Mouse (Mus musculus) heart, adult 8-10 months (tissue): ENCODE measurements around the gene Slc29a1. TPM values are rescaled to one million over a fixed set of nuclear protein-coding genes. Genes with fewer than 3 reads are reported as not detected.

Source experiments
- DNase-seq: peaks from one replicate; pipeline ENCODE4 v3.0.0; 2022; ENCODE audit warnings: low spot score
- total RNA-seq, 4 experiments: library from RNA; stranded (reverse); gene quantifications; 2 replicates each; pipeline ENCODE4 v1.2.4; 2022

The Slc29a1 gene
- total RNA-seq, 4 experiments from 2014 or later = 58.9 to 70.8 (median 66.9) TPM

GRCm38 (mm10) chr17:45612008-45612407 lies 12.6 kb upstream of the Slc29a1 start:
- no peak for DNase-seq

- peak; percentile 57 for DNase-seq
Measured at GRCm38 (mm10) chr17:45610144-45610866, 10.9 kb upstream of the Slc29a1 start.

GRCm38 (mm10) chr17:45608396-45608795 lies 9.0 kb upstream of the Slc29a1 start:
- DNase-seq = no peak

GRCm38 (mm10) chr17:45606992-45607879 lies 7.8 kb upstream of the Slc29a1 start:
- no peak for DNase-seq

- no peak for DNase-seq
Measured at GRCm38 (mm10) chr17:45602984-45603383, 3.6 kb upstream of the Slc29a1 start.

- DNase-seq = no peak
Measured at GRCm38 (mm10) chr17:45601877-45602304, 2.5 kb upstream of the Slc29a1 start, which contains the start of gene Mymx. Mymx (minus strand) TSS chr17:45602102.

GRCm38 (mm10) chr17:45601325-45601724 lies 1.9 kb upstream of the Slc29a1 start:
- no peak for DNase-seq

- DNase-seq = no peak
Measured at GRCm38 (mm10) chr17:45600267-45600666, 861 bp upstream of the Slc29a1 start.

- DNase-seq = no peak
Measured at GRCm38 (mm10) chr17:45598891-45599290, 515 bp downstream of the Slc29a1 start.

GRCm38 (mm10) chr17:45598376-45598775 lies 1.0 kb downstream of the Slc29a1 start:
- no peak for DNase-seq

GRCm38 (mm10) chr17:45597787-45598186 lies 1.6 kb downstream of the Slc29a1 start:
- no peak for DNase-seq

GRCm38 (mm10) chr17:45596631-45597396 lies 2.6 kb downstream of the Slc29a1 start:
- peak; percentile 85 for DNase-seq

GRCm38 (mm10) chr17:45595736-45596390 lies 3.5 kb downstream of the Slc29a1 start:
- DNase-seq = no peak

GRCm38 (mm10) chr17:45594881-45595735 lies 4.3 kb downstream of the Slc29a1 start:
- DNase-seq = peak; percentile 72

GRCm38 (mm10) chr17:45594195-45594594 lies 5.2 kb downstream of the Slc29a1 start:
- DNase-seq = no peak

GRCm38 (mm10) chr17:45593479-45593878 lies 5.9 kb downstream of the Slc29a1 start:
- no peak for DNase-seq

- DNase-seq = peak; percentile 68
Measured at GRCm38 (mm10) chr17:45592606-45593431, 6.6 kb downstream of the Slc29a1 start.

- peak; percentile 84 for DNase-seq
Measured at GRCm38 (mm10) chr17:45591701-45592605, 7.5 kb downstream of the Slc29a1 start.
